Mouse (Mus musculus): ENCODE data around the gene Mmp17. TPM values are rescaled to one million over a fixed set of nuclear protein-coding genes. Genes with fewer than 3 reads are reported as not detected.

Mmp17 gene
- polyA plus RNA-seq, 1 experiment from 2014 or later, result 3.4 TPM

Other genes with a start within 250 kb of the Mmp17 start
- 37.3 and 43.3 TPM in 2 replicates for gene Sfswap, start 82.9 kb upstream of the Mmp17 start, polyA plus RNA-seq (2016; fragmentation: Nextera tagmentation; extraction: Ambion mirVana)
- gene Zfp11, start 85.9 kb downstream of the Mmp17 start, polyA plus RNA-seq (2016; fragmentation: Nextera tagmentation; extraction: Ambion mirVana), result 5.9 and 6.6 TPM in 2 replicates
- gene Sept14, start 124.3 kb downstream of the Mmp17 start, polyA plus RNA-seq (2016; fragmentation: Nextera tagmentation; extraction: Ambion mirVana), result not detected in 2 replicates
- gene Mrps17, start 131.3 kb downstream of the Mmp17 start, polyA plus RNA-seq (2016; fragmentation: Nextera tagmentation; extraction: Ambion mirVana), result 173 and 181 TPM in 2 replicates
- 75.9 and 79.4 TPM in 2 replicates for gene Nipsnap2, start 140.9 kb downstream of the Mmp17 start, polyA plus RNA-seq (2016; fragmentation: Nextera tagmentation; extraction: Ambion mirVana)
- gene Psph, start 203.3 kb downstream of the Mmp17 start, polyA plus RNA-seq (2016; fragmentation: Nextera tagmentation; extraction: Ambion mirVana), result 42.1 and 44.9 TPM in 2 replicates